Mouse (Mus musculus) small intestine, adult 2 months (tissue): Measurements from ENCODE around the gene Iscu.

Source experiments
- CTCF ChIP-seq: fragments of 200-500 bp; IDR thresholded peaks from 2 replicates; pipeline ENCODE4 v1.5.1; 2012; ENCODE audit warnings: low read depth, mild to moderate bottlenecking, control low read depth, inconsistent platforms, low read length, moderate library complexity, mixed read lengths; ENCODE audit not compliant: insufficient replicate concordance, insufficient read length; ENCODE audit errors: extremely low read depth
- POLR2A ChIP-seq: fragments of 200-500 bp; IDR thresholded peaks from 2 replicates; pipeline ENCODE4 v1.6.1; 2012; ENCODE audit warnings: low read depth, mild to moderate bottlenecking, control low read depth, inconsistent platforms, low read length, moderate library complexity

DNA sequence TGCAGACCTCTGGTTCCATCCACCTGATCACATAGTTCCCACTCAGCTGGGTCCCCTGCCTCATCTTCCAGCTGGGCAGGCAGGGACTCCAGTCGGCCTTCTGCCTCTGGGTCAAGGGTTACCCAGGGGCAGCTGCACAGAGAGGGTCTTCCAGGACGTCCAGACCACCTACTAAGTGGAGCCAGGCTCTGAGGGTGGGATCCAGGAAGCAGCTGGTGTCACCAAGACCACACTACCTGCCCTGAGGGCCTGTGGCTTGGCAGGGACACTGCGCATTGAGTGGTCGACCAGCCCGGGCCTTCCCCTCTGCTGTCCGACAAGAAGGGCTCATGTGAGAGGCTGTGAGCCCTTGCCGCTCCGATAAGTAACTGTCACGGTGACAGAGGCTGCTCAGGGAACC is 35.2 kb downstream of the Iscu start:
- TF ChIP-seq CTCF (no peak), POLR2A (no peak)
